Mouse (Mus musculus): ENCODE measurements around the gene Sync.

Gene Sync

GRCm38 (mm10) chr4:129287472-129287981 lies at the start of gene Sync:
Gene Sync, plus strand, starts transcription at chr4:129287617.
- no peak for DNase-seq

DNA sequence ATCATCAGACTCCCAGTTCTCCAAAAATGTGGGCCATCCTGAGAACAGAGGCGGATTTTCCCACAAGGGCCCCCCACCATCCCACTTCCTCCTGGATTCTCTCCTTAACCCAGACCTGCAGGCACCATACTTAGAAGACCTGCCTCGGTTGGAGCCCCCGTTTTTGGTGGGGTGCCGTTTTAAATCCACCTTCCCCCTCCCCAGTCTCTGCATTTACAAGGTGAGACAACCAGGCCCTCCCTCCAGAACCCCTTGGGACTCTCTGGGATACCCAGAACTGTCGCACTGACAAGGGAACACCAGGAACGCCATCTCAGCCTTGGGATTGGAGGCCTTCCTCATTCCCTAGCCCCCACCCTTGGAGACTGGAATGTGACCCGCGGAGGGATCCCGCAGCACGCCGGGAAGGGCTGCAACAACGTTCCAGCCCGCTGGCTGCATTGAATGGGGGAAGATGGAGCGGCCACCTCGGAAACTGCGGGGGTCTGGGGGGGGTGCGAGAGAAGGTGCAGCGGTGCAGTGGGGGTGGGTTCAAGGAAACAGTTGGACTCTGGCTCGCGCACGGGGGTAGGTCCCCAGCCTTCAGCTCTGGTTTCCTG lies 49.5 kb upstream of the Sync start:
- DNase-seq: no peak

DNA sequence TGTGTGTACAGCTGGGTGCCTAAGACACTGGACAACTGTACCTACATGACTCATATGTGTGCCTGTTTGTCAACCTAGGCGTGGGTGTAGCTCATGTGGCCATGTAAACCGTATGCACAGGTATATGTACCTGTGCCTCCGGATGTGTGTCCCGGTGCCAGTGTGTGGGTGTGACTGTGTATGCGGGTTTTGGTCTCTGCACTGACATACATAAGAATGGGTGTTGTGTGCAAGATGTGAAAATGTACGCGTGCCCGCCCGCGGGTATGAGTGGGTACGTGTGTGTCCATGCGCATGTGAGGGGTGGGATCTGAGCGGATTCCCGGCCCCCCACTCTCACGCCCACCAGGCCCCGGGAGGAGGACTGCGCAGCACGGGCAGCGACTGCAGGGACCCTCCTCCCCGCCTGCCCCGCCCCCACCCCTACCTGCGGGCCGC lies 48.8 kb upstream of the Sync start:
- no peak for DNase-seq

DNA sequence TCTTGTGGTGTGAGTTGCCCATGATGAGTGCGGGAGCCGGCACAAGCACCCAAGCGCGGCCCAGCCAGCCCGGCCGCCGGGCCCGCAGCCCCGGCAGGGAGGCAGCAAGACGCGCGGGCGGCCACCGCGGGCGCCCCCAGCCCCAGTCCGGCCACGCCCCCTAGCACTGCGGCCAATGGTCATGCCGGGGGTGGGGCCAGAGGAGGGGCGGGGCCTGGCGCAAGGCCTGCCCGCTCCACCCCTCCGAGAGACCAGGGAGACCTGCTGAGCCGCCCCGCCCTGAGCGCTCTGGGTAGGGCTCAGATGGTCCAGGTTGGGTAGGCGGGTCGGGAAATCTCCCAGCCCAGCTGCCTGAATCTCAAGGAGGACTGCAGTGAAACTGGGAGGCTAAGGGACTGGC lies 48.3 kb upstream of the Sync start:
- DNase-seq: peak; percentile 35

DNA sequence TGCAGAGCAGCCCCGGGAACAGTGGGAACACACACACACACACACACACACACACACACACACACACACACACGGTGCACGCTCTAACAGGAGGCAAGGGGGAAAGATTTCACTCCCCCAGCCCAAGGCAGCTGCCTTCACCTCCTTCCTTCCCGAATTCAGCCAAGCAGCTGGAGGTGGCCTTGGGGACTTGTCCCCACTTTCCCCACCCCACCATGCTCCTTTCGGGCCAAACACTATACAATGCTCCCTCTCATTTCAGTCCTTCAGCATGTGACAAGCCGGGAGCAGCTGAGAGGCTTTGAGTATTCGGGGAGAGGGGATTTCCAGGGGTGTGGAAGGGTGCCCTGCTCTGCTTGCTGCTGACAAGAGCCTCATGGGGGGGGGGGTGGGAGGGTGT lies 45.5 kb upstream of the Sync start:
- DNase-seq: no peak

DNA sequence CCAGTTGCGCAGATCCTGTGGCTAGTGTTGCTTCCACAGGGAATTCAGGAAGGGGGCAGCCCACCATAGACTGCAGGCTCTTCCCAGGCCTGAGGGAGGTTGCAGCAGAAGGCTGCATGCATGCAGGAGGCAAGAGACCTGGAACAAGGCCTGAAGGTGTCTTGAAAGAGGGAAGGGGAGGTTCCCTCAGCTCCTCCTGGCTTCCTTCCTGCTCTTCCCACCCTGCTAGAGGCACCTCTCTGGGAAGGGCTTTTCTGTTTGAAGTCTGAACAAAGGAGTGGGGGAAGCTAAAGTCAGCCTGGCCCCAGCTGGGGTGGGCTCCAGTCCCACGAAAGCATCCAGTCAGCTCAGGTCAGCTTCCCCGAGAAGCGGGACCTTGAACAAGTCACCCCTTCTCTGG lies 45.1 kb upstream of the Sync start:
- DNase-seq: no peak

DNA sequence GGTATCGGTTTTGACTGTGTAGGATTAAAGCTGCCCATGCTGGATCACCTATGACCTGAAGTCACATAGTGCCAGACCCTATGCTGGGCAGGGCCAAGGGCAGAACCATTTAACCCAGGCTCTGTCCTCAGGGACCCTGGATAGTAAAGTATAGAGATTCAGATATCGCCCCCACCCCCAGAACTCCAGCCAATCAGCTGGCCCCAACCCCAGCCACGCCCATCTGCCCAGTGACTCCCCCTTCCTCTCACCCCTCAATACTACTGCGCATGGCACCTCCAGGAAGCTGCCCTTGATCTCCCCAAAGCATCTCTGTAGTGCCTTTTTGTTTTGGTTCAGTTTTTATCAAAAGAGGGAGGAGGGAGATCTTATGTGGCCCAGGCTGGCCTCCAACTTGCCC lies 44.7 kb upstream of the Sync start:
- DNase-seq: no peak

- DNase-seq: no peak
These were observed 42.6 kb upstream of the Sync start for GRCm38 (mm10) chr4:129244802-129245201.

DNA sequence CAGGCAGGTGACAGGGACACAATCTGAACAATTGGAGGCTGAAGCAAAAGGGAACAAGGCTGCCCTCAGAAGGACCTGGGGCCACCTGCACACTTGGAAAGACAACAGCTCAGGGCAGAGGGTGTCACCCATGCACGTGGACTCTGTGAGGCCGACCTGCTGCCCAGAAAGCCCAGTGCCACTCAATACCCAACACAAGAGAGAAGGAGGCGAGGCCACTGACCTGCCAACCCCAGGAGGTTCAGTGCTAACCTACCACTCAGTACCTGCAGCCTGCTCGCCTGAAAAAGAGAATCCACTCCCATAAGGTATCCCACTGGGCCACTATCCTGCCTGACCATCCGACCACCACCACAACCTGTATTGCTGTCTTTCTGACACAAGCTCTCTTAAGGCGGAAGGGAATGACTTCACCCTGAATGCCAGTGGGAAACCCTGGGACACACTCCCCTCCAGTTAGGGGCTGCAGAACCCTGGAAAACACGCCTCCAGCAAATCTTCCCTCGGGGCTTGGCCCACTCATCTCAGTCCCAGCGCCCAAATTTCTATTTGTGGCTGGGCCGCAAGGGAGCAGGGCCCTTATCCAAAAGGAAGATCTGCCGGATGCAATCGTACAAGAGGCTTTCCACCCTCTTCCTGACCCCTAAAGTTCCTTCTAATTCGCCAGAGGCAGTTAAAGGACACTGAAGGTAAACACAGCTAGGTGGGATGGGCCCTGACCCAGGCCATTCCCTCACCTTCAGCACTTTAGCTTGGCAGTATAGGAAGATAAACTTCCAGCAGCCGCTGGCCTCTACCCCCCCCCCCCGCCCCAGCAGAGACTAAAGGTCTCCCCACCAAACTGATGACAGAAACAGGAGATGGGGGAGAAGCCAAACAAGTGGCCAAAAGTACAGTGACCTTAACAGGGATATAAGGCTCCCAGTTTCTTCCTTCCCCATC lies 40.8 kb upstream of the Sync start:
- DNase-seq: no peak

GRCm38 (mm10) chr4:129247381-129248242 lies 39.8 kb upstream of the Sync start:
- no peak for DNase-seq

GRCm38 (mm10) chr4:129248243-129248767 lies 39.1 kb upstream of the Sync start:
- no peak for DNase-seq

- no peak for DNase-seq
These were observed 38.1 kb upstream of the Sync start for GRCm38 (mm10) chr4:129249288-129249687.

DNA sequence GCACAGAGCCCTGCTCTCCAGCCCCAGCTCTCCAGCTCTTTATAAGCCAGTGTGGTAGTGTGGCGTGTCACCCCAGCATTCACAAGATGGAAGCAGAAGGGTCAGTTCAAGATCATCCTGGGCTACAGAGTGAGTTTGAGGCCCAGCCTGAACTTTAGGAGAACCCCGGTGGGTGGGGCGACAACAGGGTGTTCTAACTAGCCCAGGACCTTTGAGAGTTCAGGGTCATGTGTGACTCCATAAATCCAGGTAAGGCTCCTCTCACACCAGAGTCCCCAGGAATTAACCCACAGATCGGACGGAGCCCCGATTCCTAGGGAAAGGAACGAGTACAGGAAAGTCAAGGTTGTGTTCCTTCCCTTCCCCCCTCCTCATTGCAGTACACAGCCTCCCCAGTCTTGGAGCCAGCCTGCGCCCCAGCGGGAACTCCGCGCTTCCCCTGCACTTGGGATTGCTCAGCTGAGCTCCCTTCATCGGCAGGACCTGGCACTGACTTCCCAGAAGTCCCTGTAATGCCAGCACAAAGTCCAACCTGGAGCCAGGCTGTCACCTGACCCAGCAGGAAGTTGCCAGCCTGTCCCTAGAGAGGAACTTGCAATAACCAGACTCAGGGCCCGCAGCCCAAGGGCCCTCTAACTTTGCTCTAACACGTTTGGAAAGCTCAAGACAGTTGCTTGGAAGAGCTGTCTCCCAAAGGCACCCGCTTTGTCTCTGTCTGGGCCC lies 36.5 kb upstream of the Sync start:
- no peak for DNase-seq

GRCm38 (mm10) chr4:129251482-129252125 lies 35.8 kb upstream of the Sync start:
- no peak for DNase-seq

DNA sequence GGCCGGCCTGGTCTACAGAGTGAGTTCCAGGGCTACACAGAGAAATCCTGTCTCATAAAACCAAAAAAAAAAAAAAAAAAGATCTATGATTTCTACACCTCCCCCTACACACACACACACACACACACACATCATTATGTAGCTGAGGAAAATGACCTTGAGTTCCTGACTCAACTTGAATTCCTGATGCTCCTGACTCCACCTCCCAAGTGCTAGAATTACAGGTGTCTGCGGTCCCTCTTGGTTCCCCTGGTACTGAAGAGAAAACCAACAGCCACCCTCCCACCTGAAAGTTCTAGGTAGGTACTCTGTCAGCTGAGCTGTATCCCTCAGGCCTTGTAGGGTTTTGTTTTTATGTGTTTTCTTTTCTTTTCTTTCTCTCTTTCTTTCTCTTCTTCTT lies 34.9 kb upstream of the Sync start:
- no peak for DNase-seq

DNA sequence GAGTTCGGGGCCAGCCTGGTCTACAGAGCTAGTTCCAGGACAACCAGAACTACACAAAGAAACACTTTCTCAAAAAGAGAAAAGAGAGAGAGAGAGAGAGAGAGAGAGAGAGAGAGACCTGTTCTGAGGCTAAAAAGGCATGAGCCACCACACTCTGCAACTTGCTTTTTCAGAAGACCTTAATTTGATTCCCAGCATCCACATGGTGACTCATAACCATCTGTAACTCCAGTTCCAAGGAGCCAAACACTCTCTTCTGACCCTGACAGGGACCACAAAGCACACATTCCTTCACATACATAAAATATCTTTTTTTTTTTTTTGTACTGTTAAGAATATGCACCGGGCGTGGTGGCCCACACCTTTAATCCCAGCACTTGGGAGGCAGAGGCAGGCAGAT lies 32.8 kb upstream of the Sync start:
- no peak for DNase-seq

DNA sequence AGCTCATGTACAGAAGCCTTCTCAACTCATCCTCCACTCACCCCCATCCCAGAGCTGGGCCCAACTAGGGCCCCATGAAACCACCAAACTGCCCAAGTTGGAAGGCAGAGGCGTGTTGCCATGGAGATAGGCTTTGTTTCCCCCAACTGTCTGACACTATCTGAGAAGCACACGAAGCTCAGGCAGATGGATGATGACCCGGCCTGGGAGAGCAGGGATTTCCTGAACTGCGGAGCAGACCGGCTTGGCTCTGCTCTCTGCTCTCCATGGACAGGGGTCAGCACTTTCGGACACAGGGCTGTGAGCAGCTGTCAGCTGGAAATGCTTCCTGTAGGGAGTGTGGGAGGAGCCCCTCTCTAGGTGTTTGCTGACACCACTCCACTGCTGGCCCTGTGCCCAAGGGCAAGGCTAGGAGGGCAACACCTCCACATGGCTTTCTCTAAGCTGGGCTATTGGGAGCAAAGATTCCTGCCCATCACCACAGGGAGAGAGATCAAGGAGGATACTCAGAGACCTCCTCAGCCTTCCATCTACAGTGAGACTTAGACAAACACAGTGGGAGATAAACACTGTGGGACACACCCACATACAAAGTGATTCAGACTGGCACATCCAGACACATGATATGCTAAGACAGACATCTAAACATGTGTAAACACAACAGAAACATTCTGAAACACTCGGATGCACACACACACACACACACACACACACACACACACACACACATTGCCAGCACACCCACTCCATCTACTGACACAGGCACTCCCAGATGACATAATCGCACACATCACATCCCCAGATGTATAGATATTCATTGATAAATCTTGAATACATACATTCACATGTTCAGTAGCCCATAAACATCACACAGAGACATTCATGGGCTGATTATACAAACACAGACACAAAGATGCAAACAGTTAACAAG lies 30.7 kb upstream of the Sync start:
- DNase-seq: no peak

GRCm38 (mm10) chr4:129259101-129259500 lies 28.3 kb upstream of the Sync start:
- no peak for DNase-seq

DNA sequence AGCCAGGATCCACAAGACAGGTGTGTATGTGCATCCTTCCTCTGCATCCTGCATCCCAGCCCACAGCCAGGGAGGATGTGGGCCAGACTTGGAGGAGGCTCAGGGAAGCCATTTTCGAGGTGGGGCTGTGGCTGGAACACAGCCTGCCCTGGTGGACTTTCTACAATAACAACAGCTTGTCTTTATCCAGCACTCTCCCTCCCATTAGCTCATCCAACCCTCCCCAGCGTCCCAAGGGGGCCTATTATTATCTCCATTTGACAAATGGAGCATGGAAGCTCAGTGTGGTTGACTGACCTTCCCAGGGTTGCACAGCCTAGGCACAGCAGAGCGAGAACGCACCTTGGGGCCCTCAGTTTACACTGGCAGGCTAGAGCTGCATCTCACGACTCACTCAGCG lies 26.7 kb upstream of the Sync start:
- DNase-seq: no peak

- DNase-seq: no peak
These were observed 26.2 kb upstream of the Sync start, which contains the start of gene C77080 for GRCm38 (mm10) chr4:129261196-129261595. Gene C77080, minus strand, starts transcription at chr4:129261404.

All from thymus, postnatal 25 days (tissue).